Mouse (Mus musculus): ENCODE data around the gene Gm49339.
"Not testable (repeated sequence)": the region's sequence is repeated elsewhere in the genome, so short reads cannot be mapped to it uniquely, and the experiment has no call there.

The Gm49339 gene

GRCm38 (mm10) chr10:51480397-51480796 is at the start of gene Gm49339, which contains the start of gene Lilr4b:
TSS of gene Gm49339 (plus strand) at chr10:51480612.
TSS of gene Lilr4b (plus strand) at chr10:51480632.
- not testable (repeated sequence) for DNase-seq (ENCODE audit: low spot score in 2 of 2)

GRCm38 (mm10) chr10:51432940-51433339 is 47.5 kb upstream of the Gm49339 start:
- DNase-seq (ENCODE audit: low spot score in 2 of 2): no peak

GRCm38 (mm10) chr10:51435684-51436083 is 44.7 kb upstream of the Gm49339 start:
- no peak for DNase-seq (ENCODE audit: low spot score in 2 of 2)

GRCm38 (mm10) chr10:51451610-51452009 is 28.8 kb upstream of the Gm49339 start:
- DNase-seq (ENCODE audit: low spot score in 2 of 2): no peak

- DNase-seq (ENCODE audit: low spot score in 2 of 2): no peak
Observed at GRCm38 (mm10) chr10:51453616-51454298, 26.7 kb upstream of the Gm49339 start.

GRCm38 (mm10) chr10:51454365-51454764 is 26.0 kb upstream of the Gm49339 start:
- DNase-seq (ENCODE audit: low spot score in 2 of 2): no peak

- DNase-seq (ENCODE audit: low spot score in 2 of 2): no peak
Observed at GRCm38 (mm10) chr10:51455762-51456161, 24.6 kb upstream of the Gm49339 start.

GRCm38 (mm10) chr10:51456369-51456768 is 24.0 kb upstream of the Gm49339 start:
- no peak for DNase-seq (ENCODE audit: low spot score in 2 of 2)

- DNase-seq (ENCODE audit: low spot score in 2 of 2): not testable (repeated sequence)
Observed at GRCm38 (mm10) chr10:51463800-51464199, 16.6 kb upstream of the Gm49339 start.

GRCm38 (mm10) chr10:51490691-51491090 is 10.3 kb downstream of the Gm49339 start, which contains the start of gene Lilrb4a:
TSS of gene Lilrb4a (plus strand) at chr10:51490956.
- not testable (repeated sequence) for DNase-seq (ENCODE audit: low spot score in 2 of 2)

GRCm38 (mm10) chr10:51520021-51520420 is 39.6 kb downstream of the Gm49339 start:
- no peak for DNase-seq (ENCODE audit: low spot score in 2 of 2)

- no peak for DNase-seq (ENCODE audit: low spot score in 2 of 2)
Observed at GRCm38 (mm10) chr10:51521453-51521852, 41.0 kb downstream of the Gm49339 start.

- no peak for DNase-seq (ENCODE audit: low spot score in 2 of 2)
Observed at GRCm38 (mm10) chr10:51526090-51526489, 45.7 kb downstream of the Gm49339 start.

- DNase-seq (ENCODE audit: low spot score in 2 of 2): no peak
Observed at GRCm38 (mm10) chr10:51526633-51527032, 46.2 kb downstream of the Gm49339 start.

- DNase-seq (ENCODE audit: low spot score in 2 of 2): no peak
Observed at GRCm38 (mm10) chr10:51528840-51529434, 48.5 kb downstream of the Gm49339 start.

GRCm38 (mm10) chr10:51529497-51529896 is 49.1 kb downstream of the Gm49339 start:
- no peak for DNase-seq (ENCODE audit: low spot score in 2 of 2)

- no peak for DNase-seq (ENCODE audit: low spot score in 2 of 2)
Observed at GRCm38 (mm10) chr10:51530813-51531212, 50.4 kb downstream of the Gm49339 start.

Measured in right cerebral cortex, adult 2 months (tissue).